Mouse (Mus musculus): ENCODE data around the gene Zfp819.
"Not testable (repeated sequence)": the region's sequence is repeated elsewhere in the genome, so short reads cannot be mapped to it uniquely, and the experiment has no call there.

The Zfp819 gene

DNA sequence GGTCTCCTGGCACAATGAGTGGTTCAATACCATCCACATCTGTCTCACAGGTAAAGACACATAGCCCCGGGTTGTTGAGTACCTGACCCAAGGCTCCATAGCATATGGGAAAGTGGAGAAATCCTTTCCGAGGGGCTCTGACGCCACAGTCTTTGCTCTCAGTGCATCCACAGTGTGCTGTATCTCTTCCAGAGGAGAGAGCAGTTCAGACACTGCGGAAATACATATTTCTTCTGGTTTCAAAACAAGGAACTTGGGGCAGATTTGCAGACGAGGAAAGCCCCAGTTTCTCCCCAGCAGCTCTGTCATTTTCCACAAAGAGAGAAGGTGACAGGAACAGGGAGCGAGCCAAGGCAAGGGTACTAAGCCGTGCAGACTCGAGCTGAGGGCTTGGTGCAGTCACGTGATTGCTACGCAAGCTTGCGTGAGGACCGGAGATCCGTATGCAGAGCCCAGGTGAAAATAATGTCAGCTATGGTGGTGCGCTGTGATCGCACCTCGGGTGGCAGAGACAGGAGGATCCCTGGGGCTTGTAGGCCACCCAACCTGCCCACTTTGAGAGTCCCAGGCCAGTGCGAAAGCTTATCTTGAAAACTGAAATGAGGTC lies 36.2 kb downstream of the Zfp819 start:
- no peak for DNase-seq

DNA sequence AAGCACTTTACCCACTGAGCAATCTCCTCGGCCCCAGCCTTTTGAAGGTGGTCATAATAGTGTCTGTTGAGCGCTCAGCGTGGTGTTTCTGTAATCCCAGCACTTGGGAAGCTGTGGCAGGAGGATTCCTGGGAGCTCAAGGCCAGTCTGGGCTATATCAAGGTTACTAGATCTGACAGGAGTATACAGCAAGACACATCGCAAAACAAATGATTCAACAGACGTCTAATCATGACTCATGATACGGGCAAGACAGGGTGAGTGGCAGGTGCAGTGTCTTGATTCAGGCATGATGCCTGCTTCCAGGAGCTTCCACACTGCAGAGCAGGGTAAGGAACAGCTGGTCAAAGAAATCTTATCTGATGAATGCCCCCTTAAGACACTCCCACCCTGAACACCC lies 45.7 kb downstream of the Zfp819 start:
- no peak for DNase-seq

DNA sequence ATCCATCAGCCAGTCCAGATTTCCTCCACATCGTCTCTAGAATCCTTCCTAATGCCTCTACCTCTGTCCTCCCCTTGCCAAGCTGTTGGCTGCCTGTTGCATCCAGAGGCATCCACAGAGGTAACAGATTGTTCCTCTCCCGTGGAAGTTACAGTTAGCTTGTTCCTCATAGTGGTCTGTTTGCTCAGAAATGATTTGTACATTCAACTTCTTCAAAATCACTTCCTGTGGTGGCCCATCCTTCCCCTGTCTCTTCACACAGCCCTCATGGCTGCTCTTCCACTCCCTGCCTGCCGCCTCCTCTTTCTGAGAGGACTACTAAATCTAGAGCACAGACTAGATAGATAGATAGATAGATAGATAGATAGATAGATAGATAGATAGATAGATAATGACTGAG lies 47.5 kb downstream of the Zfp819 start:
- no peak for DNase-seq

DNA sequence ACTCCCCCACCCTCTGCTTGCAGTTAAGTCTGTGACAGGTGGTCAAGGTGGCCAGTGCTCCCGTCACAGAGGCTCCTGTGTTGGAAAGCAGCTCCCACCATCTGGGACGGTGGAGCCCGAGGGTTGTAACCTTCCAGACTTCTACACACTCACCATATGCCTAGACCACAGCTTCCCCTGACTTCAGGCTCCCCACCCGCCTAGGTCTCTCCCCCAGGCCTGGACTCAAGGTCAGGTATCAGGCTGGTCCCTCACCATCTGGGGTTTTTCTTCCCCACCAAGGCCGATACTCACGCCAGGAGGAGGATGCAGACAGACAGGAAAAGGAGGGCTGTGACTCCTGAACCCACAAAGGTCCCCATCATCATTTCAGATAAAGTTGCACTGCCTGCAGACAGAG lies 49.3 kb downstream of the Zfp819 start:
- no peak for DNase-seq

DNA sequence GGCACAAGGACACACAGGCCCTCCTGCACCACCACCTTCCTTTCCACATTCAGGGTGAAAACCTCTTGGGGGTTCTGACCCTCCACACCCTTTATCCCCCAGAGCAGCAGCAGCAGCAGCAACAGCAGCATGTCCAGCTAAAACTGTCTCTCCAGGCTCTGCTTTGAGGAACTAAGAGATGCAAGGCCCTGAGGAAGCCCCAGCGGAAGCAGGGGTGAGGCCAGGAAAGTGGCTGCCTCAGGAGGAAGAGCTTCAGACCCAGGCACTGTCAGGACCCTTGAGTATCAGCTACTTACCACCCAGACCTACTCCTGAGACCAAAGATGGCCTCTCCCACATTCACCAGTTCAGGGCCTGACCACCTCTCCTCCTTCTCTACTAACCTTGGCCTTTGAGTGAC lies 53.0 kb downstream of the Zfp819 start, which contains the start of gene Siglece:
Siglece (minus strand) TSS at position 160 of the 400 bp plus-strand sequence.
- no peak for DNase-seq

DNA sequence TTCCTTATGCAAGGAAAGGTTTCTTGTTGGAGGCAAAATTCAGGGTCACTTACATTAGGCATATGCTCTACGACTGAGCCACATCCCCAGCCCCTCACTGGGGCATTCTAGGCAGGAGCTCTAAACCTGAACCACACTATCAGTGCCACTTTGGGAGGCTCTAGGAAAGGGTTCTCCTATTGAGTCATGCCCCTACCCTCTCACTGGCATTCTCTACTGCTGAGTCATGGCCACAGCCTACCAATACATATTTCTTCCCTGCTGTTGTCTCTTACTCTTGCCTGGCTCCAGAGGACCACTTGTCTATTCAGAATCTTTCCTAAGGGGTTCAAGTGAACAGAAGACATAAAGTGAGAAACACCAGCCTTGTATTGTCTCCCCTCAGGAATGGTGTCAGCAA lies 55.8 kb downstream of the Zfp819 start:
- no peak for DNase-seq

DNA sequence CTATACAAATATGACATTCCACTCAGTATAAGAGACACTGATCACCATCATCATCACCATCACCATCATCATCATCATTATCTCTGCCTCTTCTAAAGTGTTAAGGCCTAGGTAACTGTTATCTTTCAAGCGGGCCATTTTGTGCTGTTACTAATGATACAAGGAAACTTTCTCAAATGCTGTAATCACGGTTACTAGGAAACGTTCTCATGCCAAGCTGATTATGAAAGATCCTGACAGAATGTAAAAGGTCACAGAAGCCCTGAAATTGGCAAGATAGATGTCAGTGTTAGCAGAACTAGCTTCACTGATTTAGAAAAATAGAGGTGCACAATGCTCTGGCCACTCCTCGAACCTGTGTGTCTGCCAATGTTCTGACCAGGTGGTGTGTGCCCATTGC lies 60.3 kb downstream of the Zfp819 start:
- not testable (repeated sequence) for DNase-seq

Data from kidney, adult 11 months (tissue).